Mouse (Mus musculus): ENCODE results near the gene Smyd2. TPM values are rescaled to one million over a fixed set of nuclear protein-coding genes. Genes with fewer than 3 reads are reported as not detected.

Gene Smyd2
- 187 and 209 TPM in 2 replicates for polyA plus RNA-seq (2015; fragmentation: Nextera tagmentation; extraction: Ambion mirVana)

DNA sequence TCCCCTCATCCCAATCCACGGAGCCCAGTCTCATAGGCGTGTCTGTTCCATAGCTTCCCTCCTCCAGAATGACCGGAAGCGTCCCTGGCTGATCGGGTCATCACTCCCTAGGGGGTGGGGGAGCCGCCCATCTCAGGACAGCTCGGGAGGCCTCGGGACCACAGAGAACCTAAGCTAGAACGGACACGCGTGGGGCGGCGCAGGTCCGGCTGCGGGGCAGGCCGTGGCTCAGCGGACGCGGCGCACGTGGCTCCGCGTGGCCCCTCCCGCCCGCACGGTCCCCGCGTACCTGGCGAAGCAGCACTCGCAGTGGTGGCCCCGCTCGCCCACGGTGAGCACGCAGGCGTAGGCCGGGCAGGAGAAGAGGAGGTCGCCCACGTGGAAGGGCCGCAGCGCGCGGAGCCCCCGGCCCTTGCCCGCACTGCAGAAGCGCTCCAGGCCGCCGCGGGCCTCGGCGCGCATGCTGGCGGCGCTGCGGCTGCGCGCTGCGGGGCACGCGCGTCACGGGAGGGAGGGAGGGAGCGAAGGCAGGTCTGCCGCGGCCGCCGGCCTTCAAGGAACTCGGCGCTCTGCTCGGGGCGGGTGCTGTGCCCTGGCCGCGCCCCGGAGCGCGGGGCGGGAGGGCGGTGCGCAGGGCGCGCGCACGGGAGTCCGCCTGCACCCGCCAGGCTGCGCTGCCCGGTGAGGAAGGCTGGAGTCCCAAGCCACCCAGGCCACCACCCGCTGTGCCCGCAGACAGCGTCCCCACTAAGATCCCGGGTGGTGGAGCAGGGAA, at the start of gene Smyd2:
Smyd2 (minus strand) TSS at position 546 of the 775 bp plus-strand sequence.
- Histone ChIP-seq H3K27me3 (replicated peaks) (no peaks in the 10 kb centered on the region), H3K36me3 (no peaks in the 10 kb centered on the region), H3K9me3 (no peaks in the 10 kb centered on the region), H3K9ac (peak within 1 kb of the TSS; percentile 97), H3K4me1 (peaks cover 89% of the 10 kb centered on the region), H3K4me2 (peak within 1 kb of the TSS; percentile 84), H3K27ac (replicated peaks) (peak within 1 kb of the TSS; percentile 98), H3K4me3 (peak within 1 kb of the TSS; percentile 85)
- ATAC-seq (ENCODE audit: extremely low read depth, insufficient number of reproducible peaks, low FRiP score, low TSS enrichment) = peak; percentile 66; the same call in 1 of the 2 replicates
- under 1% methylated on average over 68 of the region's 90 CpGs for WGBS

GRCm38 (mm10) chr1:189970381-189970780, 48.2 kb upstream of the Smyd2 start:
- Histone ChIP-seq H3K9ac (no peak overlapping the region), H3K27me3 (replicated peaks) (0 out of 2 replicates have a peak, but pooled peaks cover 3% of the 10 kb centered on the region), H3K4me3 (no peak overlapping the region), H3K9me3 (no peaks in the 10 kb centered on the region), H3K4me1 (peaks cover 12% of the 10 kb centered on the region), H3K4me2 (no peak overlapping the region), H3K27ac (replicated peaks) (no peak overlapping the region), H3K36me3 (no peaks in the 10 kb centered on the region)
- WGBS = 77% methylated on average over 8 of the region's 8 CpGs
- ATAC-seq (ENCODE audit: extremely low read depth, insufficient number of reproducible peaks, low FRiP score, low TSS enrichment) = no peak

- Histone ChIP-seq H3K9me3 (no peaks in the 10 kb centered on the region), H3K4me3 (no peak overlapping the region), H3K4me1 (peaks cover 12% of the 10 kb centered on the region), H3K9ac (no peak overlapping the region), H3K36me3 (no peaks in the 10 kb centered on the region), H3K27ac (replicated peaks) (no peak overlapping the region), H3K27me3 (replicated peaks) (0 out of 2 replicates have a peak, but pooled peaks cover 6% of the 10 kb centered on the region), H3K4me2 (no peak overlapping the region)
- WGBS = 43% methylated on average over 4 of the region's 4 CpGs
- no peak for ATAC-seq (ENCODE audit: extremely low read depth, insufficient number of reproducible peaks, low FRiP score, low TSS enrichment)
These were observed 45.9 kb upstream of the Smyd2 start for GRCm38 (mm10) chr1:189968027-189968426.

DNA sequence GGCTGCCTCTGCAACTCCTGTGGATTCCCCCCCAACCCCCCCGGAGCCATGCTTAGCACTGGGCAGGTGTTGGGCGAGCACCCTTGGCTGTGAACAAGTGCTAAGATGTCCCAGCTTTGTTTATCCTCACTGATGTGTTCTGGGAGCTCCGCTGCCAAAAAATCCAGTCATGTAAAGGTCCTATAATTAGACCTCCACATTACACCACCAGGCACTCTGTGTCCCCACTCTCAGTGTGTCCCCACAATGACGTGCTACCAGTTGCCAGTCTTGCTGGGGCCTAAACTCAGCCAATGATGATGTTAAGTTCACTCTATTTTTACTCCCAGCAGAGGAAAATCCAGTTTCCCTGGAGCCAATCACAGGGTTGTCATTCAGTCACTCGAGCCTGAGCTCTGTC, 38.3 kb upstream of the Smyd2 start:
- 30% methylated on average over 5 of the region's 5 CpGs for WGBS
- H3K9ac ChIP-seq = no peak overlapping the region
- peaks cover 33% of the 10 kb centered on the region for H3K4me1 ChIP-seq
- no peaks in the 10 kb centered on the region for H3K36me3 ChIP-seq
- H3K27me3 ChIP-seq (replicated peaks) = 0 out of 2 replicates have a peak, but pooled peaks cover 3% of the 10 kb centered on the region
- H3K4me3 ChIP-seq = no peak overlapping the region
- peak overlapping the region; percentile 82 for H3K27ac ChIP-seq (replicated peaks)
- no peak overlapping the region for H3K4me2 ChIP-seq
- no peaks in the 10 kb centered on the region for H3K9me3 ChIP-seq
- ATAC-seq (ENCODE audit: extremely low read depth, insufficient number of reproducible peaks, low FRiP score, low TSS enrichment) = peak; percentile 71

DNA sequence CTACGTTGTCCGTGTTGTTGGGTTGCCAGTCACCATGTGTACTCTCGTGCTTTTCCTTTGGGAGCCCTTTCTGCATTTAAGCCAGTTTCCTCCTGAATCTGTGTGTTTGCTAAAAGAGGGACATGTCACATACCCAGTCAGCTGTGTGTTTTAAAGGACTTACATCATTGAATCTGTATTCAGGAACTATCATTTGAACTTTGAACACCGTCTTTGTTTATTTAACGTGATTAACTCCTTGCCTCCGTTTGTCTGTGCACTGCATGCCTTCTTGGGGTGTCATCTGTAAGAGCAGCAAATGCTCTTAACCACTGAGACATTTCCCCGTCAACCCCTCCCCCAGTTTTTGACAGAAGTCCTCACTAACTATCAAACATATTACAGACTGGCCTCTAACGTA, 37.6 kb upstream of the Smyd2 start:
- ATAC-seq (ENCODE audit: extremely low read depth, insufficient number of reproducible peaks, low FRiP score, low TSS enrichment) = no peak
- no peak overlapping the region for H3K9ac ChIP-seq
- H3K27ac ChIP-seq (replicated peaks) = peak overlapping the region; percentile 82
- H3K4me1 ChIP-seq = peaks cover 33% of the 10 kb centered on the region
- no peak overlapping the region for H3K4me3 ChIP-seq
- no peaks in the 10 kb centered on the region for H3K9me3 ChIP-seq
- WGBS = 66% methylated on average over 8 of the region's 8 CpGs
- 0 out of 2 replicates have a peak, but pooled peaks cover 3% of the 10 kb centered on the region for H3K27me3 ChIP-seq (replicated peaks)
- no peak overlapping the region for H3K4me2 ChIP-seq
- no peaks in the 10 kb centered on the region for H3K36me3 ChIP-seq

DNA sequence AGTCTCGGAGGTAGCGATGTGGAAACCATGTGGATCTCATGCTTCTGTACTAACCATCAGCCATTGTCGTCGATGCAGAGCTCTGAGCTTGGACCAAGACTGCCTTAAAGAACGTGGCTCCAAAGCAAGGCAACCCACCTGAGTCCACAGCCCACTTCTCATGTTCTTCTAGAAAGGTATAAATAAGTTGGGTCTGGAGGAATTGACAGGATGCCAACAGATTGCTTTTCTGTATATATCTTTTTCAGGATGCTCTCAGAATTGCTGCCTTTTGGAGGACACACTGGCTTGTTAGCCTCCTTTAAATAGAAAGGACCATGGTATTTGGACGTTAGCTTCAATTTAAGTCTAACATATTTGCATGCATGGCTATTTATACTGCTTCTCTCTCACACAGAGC, 29.7 kb upstream of the Smyd2 start:
- H3K4me1 ChIP-seq = peaks cover 5% of the 10 kb centered on the region
- no peak overlapping the region for H3K4me2 ChIP-seq
- no peaks in the 10 kb centered on the region for H3K36me3 ChIP-seq
- H3K27me3 ChIP-seq (replicated peaks) = 0 out of 2 replicates have a peak, but pooled peaks cover 14% of the 10 kb centered on the region
- 80% methylated on average over 6 of the region's 6 CpGs for WGBS
- H3K27ac ChIP-seq (replicated peaks) = no peak overlapping the region
- no peak for ATAC-seq (ENCODE audit: extremely low read depth, insufficient number of reproducible peaks, low FRiP score, low TSS enrichment)
- H3K9ac ChIP-seq = no peak overlapping the region
- H3K9me3 ChIP-seq = no peaks in the 10 kb centered on the region
- H3K4me3 ChIP-seq = no peak overlapping the region

- H3K4me3 ChIP-seq = no peak overlapping the region
- H3K4me2 ChIP-seq = no peak overlapping the region
- 0 out of 2 replicates have a peak, but pooled peaks cover 3% of the 10 kb centered on the region for H3K27me3 ChIP-seq (replicated peaks)
- no peak for ATAC-seq (ENCODE audit: extremely low read depth, insufficient number of reproducible peaks, low FRiP score, low TSS enrichment)
- H3K36me3 ChIP-seq = no peaks in the 10 kb centered on the region
- no peak overlapping the region for H3K27ac ChIP-seq (replicated peaks)
- 76% methylated on average over 8 of the region's 8 CpGs for WGBS
- H3K9me3 ChIP-seq = no peaks in the 10 kb centered on the region
- H3K9ac ChIP-seq = no peak overlapping the region
- H3K4me1 ChIP-seq = no peaks in the 10 kb centered on the region
These were observed 25.2 kb upstream of the Smyd2 start for GRCm38 (mm10) chr1:189947411-189947810.

GRCm38 (mm10) chr1:189946126-189946525, 24.0 kb upstream of the Smyd2 start:
- Histone ChIP-seq H3K4me3 (no peak overlapping the region), H3K4me2 (no peak overlapping the region), H3K27me3 (replicated peaks) (no peaks in the 10 kb centered on the region), H3K27ac (replicated peaks) (no peak overlapping the region), H3K9me3 (no peaks in the 10 kb centered on the region), H3K36me3 (no peaks in the 10 kb centered on the region), H3K9ac (no peak overlapping the region), H3K4me1 (no peaks in the 10 kb centered on the region)
- 77% methylated on average over 8 of the region's 8 CpGs for WGBS
- no peak for ATAC-seq (ENCODE audit: extremely low read depth, insufficient number of reproducible peaks, low FRiP score, low TSS enrichment)

GRCm38 (mm10) chr1:189941786-189942185, 19.6 kb upstream of the Smyd2 start:
- H3K27me3 ChIP-seq (replicated peaks) = no peaks in the 10 kb centered on the region
- no peaks in the 10 kb centered on the region for H3K36me3 ChIP-seq
- H3K27ac ChIP-seq (replicated peaks) = no peak overlapping the region
- WGBS = 81% methylated on average over 5 of the region's 5 CpGs
- no peaks in the 10 kb centered on the region for H3K4me1 ChIP-seq
- H3K9me3 ChIP-seq = no peaks in the 10 kb centered on the region
- H3K4me2 ChIP-seq = no peak overlapping the region
- no peak overlapping the region for H3K9ac ChIP-seq
- no peak overlapping the region for H3K4me3 ChIP-seq
- ATAC-seq (ENCODE audit: extremely low read depth, insufficient number of reproducible peaks, low FRiP score, low TSS enrichment) = no peak

- no peak for ATAC-seq (ENCODE audit: extremely low read depth, insufficient number of reproducible peaks, low FRiP score, low TSS enrichment)
- H3K27me3 ChIP-seq (replicated peaks) = no peaks in the 10 kb centered on the region
- no peak overlapping the region for H3K4me2 ChIP-seq
- no peaks in the 10 kb centered on the region for H3K9me3 ChIP-seq
- no peak overlapping the region for H3K9ac ChIP-seq
- H3K4me3 ChIP-seq = no peak overlapping the region
- no peaks in the 10 kb centered on the region for H3K36me3 ChIP-seq
- H3K27ac ChIP-seq (replicated peaks) = no peak overlapping the region
- 70% methylated on average over 10 of the region's 10 CpGs for WGBS
- peaks cover 13% of the 10 kb centered on the region for H3K4me1 ChIP-seq
These were observed 14.4 kb upstream of the Smyd2 start for GRCm38 (mm10) chr1:189936436-189937105.

GRCm38 (mm10) chr1:189933480-189934202, 11.5 kb upstream of the Smyd2 start:
- peak overlapping the region; percentile 43 for H3K27ac ChIP-seq (replicated peaks)

More at GRCm38 (mm10) chr1:189933480-189934202, 11.5 kb upstream of the Smyd2 start:
- Histone ChIP-seq H3K9me3 (no peaks in the 10 kb centered on the region), H3K27me3 (replicated peaks) (no peaks in the 10 kb centered on the region), H3K4me3 (no peak overlapping the region), H3K9ac (no peak overlapping the region), H3K4me2 (no peak overlapping the region), H3K36me3 (no peaks in the 10 kb centered on the region), H3K4me1 (peaks cover 17% of the 10 kb centered on the region)
- ATAC-seq (ENCODE audit: extremely low read depth, insufficient number of reproducible peaks, low FRiP score, low TSS enrichment) = peak; percentile 72; the same call in 1 of the 2 replicates
- 40% methylated on average over 9 of the region's 9 CpGs for WGBS
